Mouse (Mus musculus) urinary bladder, postnatal 36 days (tissue): ENCODE results near the gene Cln3.

Source experiments
- DNase-seq, 2 experiments: peaks; one replicate each; pipeline ENCODE4 v3.0.0; 2022; ENCODE audit warnings: low spot score in 2 of 2, mixed read lengths in 1 of 2

Cln3 gene

GRCm38 (mm10) chr7:126585717-126586116 lies at the start of gene Cln3:
Gene Cln3, minus strand, starts transcription at chr7:126585817.
- DNase-seq, result no peak

GRCm38 (mm10) chr7:126635375-126635774 lies 49.8 kb upstream of the Cln3 start:
- DNase-seq, result no peak

GRCm38 (mm10) chr7:126632478-126632877 lies 46.9 kb upstream of the Cln3 start:
- no peak for DNase-seq

DNA sequence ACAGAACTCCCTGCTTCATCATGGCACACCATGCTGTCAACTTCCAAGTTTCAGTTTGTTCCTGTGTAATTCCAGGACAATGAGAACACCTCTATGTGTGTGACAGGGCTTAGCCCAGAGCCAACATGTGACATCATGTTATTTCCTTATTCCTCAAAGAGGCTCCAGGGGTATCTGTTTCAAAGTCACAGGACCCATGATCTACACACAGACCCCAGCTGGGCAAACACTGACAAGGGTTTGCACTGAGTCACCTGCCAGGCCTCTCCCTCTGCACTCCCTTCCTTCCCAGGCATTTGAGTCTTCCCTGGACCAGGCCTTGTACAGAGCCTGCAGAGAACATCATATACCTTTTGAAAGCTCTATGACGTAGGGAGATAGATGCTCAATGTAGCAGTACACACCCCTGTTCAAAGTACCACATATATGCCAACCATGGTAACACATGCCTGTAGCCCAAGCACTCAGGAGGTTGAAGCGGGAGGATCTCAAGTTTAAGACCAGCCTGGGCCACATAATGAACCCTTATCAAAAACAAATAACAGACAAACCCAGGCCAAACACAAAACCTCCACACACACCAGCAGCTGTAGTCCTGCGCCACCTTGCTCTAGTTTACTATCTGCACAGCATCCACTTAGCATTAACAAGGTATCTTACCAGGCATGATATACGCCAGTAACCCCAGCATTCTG lies 45.4 kb upstream of the Cln3 start, which contains the start of gene Nupr1:
Gene Nupr1, minus strand, starts transcription at position 38 of the 695 bp plus-strand sequence.
- no peak for DNase-seq

GRCm38 (mm10) chr7:126629915-126630314 lies 44.3 kb upstream of the Cln3 start:
- DNase-seq, result no peak

- DNase-seq, result no peak
Measured at GRCm38 (mm10) chr7:126628111-126628510, 42.5 kb upstream of the Cln3 start.

DNA sequence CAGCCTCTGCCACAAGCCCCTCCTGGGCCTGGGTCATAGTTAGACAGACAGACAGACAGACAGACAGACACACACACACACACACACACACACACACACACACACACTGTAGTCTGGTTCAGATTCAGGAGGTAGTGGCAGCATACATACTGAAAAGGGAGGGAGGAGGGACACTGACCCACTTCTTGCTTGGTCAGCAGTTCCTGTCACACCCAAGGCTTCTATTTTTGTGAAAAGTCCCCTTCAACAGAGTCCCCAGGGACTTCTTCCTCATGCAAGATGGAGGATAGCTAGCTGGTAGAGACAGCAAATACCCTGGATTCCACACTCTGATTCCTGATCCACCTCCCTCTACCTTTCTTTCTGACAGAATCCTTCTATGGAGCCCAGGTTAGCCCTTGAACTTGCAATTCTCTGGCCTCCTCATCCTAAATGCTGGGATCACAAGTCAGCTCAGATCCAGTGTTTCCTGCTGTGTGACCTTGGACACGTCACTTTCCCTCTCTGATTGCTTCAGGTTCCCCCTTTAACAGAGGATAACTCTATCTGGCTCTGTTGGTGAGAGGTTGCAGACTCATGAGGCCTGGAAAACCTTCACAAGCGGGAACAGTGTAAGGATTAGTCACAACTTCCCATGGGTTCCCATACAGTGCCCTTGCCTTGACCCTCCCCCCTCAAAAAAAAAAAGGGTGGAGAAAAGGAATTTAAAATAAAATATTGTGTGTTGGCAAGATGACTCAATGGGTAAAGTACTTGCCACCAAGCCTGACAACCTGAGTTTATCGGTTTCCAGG lies 40.4 kb upstream of the Cln3 start:
- no peak for DNase-seq

DNA sequence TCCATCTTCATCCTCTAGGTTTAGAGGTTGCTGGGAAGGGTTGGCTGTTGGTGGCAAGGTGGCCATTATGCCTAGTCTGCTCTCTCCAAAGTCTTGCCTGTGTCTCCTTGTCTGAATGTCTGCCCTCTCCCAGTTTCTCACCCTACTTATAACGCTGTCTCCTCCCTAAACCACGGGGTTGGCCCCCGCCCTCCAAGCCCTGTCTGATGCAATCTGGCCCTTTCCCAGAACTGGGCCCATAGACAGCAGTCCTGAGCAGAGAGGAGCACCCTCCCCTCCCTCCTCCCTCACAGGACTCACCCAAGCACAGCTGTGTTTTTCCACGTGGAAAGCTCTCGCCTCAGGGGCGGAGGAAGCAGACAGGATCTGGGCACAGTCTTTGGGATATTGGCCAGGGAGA lies 39.8 kb upstream of the Cln3 start:
- DNase-seq, result peak; percentile 65 to 93

GRCm38 (mm10) chr7:126624774-126625173 lies 39.2 kb upstream of the Cln3 start:
- no peak for DNase-seq

DNA sequence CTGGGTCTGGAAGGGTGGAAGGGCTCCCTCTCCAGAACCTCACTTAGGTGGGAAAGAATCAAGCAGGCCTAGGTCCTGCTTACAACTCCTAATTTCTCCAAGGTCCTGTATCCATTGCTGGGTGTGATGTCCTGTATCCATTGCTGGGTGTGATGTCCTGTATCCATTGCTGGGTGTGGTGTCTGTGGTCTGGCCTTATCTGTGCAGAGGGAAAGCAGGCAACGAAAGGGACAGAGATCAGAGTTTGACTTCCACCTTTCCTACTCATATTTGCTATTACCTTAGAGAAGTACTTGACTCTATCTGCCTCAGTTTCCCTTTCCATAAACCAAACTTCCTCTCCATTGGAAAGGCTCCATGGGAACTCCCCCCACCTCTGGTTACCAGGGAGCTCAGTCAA lies 37.8 kb upstream of the Cln3 start:
- DNase-seq, result no peak

DNA sequence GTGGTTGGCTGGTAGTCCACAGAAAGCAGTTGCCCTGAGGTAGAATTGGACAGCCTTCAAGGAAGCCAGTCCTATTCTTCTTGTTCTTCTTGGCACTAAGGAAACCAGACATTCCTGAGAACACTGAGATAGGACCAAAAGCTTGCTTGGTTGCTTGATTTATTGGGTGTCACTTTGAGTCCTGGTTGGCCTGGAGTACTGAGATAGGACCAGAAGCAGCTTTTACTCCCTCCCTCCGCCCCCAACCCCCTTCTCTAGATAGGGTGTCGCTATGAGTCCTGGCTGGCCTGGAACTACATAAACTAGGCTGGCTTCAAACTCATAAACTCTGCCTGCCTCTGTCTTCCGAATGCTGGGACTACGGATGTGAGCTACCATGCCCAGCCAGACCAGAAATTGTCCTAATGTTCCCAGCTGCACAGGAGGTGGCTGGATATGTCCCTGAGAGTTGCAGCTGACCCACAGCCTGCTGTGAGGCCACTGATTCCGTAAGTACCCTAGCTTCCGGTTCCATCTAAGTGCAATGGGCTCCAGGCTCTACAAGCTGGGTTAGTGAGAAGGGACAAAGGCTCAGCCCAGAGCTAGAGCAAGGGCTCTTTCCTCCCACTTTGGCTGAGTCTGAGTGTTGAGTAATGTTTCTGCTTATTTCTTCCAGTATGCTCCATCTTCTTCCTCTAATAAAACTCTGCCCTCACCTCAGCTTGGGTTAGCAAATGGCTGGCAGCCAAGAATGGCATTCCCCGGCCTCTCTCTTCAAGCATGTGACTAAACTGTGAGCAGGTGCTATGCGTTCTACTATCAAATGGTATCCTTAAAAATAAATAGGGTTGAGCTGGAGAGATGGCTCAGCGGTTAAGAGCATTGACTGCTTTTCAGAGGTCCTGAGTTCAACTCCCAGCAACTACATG lies 36.1 kb upstream of the Cln3 start:
- DNase-seq, result no peak

DNA sequence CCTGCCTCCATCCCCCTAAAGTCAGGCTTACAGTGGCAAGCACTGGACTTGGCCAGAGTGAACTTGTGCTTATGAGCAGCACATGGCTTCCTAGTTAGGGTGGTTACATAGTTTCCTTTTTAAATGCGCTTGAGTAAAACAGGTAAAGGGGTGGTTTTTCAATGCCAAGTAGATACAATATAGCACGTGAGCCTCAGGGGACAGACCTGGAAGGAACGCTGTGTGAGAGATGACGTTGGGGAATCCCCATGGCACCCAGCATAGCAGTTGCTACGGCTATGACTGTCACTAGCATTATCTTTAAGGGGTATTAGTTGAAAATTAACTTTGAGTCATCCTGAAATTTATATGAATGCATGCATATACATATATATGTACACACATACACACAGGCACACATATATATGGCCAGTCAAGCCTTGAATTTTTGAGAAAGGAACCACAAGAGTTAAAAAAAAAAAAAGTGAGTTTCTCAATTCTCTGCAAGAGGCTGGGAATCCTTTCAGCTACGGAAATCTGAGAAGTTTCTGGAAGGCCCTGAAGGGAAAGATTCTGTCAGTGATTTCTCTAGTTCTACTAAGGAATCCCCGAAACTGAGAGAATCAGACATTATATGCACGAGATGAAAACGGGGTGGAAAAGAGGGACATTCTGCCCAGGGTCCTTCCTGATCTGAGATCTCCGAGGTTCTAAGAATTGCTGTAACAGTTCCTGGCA lies 34.1 kb upstream of the Cln3 start:
- no peak for DNase-seq

- no peak for DNase-seq
Measured at GRCm38 (mm10) chr7:126616707-126617106, 31.1 kb upstream of the Cln3 start.

DNA sequence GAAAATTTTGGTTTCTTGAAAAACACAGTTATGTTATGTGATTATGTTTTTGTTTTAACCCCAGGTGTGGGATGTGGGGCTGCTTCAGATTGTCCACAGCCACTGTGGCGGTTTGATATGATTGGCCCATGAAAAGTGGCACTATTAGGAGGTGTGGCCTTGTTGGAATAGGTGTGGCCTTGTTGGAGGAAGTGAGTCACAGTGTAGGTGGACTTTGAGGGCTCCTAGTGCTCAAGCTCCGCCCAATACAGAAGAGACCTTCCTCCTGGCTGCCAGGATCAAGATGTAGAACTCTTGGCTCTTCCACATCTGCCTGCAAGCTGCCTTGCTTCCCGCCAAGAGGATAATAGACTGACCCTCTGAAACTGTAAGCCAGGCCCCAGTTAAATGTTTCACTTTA lies 27.1 kb upstream of the Cln3 start:
- no peak for DNase-seq

GRCm38 (mm10) chr7:126607796-126608195 lies 22.2 kb upstream of the Cln3 start:
- no peak for DNase-seq

- DNase-seq, result peak; percentile 41 to 74
Measured at GRCm38 (mm10) chr7:126607064-126607463, 21.4 kb upstream of the Cln3 start.

DNA sequence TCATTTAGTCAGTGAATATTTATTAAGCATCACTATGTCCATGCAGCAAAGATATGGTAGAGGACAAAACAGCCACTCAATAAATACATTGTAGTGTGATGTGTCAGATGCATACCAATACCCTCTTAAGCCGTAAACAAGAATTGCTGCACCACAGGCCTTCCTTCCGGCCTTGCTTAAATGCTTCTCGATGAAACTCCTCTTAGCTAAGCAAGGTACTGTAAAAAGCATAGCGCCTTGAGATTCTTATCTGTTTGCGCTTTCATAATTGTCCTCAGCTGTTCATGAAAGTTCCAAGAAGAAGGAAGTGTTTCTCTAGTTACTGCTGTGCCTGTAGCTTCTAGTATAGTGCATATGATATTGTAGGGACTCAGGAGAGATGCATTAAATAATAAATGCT lies 21.0 kb upstream of the Cln3 start:
- DNase-seq, result no peak

GRCm38 (mm10) chr7:126602650-126603049 lies 17.0 kb upstream of the Cln3 start:
- DNase-seq, result no peak

GRCm38 (mm10) chr7:126601896-126602295 lies 16.3 kb upstream of the Cln3 start:
- DNase-seq, result no peak

- DNase-seq, result no peak
Measured at GRCm38 (mm10) chr7:126598919-126599318, 13.3 kb upstream of the Cln3 start.

- no peak for DNase-seq
Measured at GRCm38 (mm10) chr7:126596414-126596813, 10.8 kb upstream of the Cln3 start.
